Mouse (Mus musculus): ENCODE results near the gene Twf2. TPM values are rescaled to one million over a fixed set of nuclear protein-coding genes. Genes with fewer than 3 reads are reported as not detected.
A peak's percentile ranks its signal among the peaks of the same experiment; 100 is the strongest.
"Not testable (repeated sequence)": the region's sequence is repeated elsewhere in the genome, so short reads cannot be mapped to it uniquely, and the experiment has no call there.

Twf2 gene
- polyA plus RNA-seq, 1 experiment from 2014 or later = 54.8 TPM

DNA sequence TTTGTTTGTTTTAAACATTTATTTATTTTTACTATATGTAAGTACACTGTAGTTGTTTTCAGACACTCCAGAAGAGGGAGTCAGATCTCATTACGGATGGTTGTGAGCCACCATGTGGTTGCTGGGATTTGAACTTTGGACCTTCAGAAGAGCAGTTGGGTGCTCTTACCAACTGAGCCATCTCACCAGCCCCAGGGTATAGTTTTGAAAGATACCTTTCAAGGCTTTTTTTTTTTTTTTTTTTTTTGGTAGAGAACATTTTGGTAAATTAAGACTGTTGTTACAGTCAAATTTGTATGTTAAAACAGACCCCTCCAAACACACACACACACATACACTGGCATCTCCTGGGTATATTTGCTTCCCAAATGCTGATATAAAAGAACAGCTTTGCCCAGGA, 33.9 kb upstream of the Twf2 start:
- ATAC-seq (replicated peaks); H3K36me3 ChIP-seq; H3K27ac ChIP-seq (replicated peaks); H3K4me3 ChIP-seq; H3K9ac ChIP-seq (replicated peaks); H3K9me3 ChIP-seq; H3K4me2 ChIP-seq (replicated peaks); H3K27me3 ChIP-seq: not testable (repeated sequence)
- 71% methylated on average over 1 of the region's 1 CpGs for WGBS
- H3K4me1 ChIP-seq = peaks cover 29% of the 10 kb centered on the region

DNA sequence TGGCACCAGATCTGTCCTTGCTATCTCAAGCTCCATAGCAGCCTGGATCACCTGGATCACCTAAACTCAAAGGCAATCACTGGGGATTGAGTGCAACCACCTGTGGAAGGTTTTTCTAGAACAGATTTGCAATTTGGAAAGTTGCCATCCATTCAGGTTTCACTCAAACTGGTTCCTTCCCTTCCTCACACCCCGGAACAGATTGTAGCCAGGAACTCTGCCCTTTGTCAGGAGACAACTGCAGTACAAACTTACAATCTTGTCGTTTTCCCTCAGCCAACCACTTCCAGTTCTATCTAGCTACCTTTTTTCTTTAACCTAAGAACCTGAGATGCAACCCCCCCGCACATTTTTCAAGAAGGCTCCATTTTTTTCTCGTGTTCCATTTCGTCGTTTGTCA, 33.0 kb upstream of the Twf2 start:
- no peaks in the 10 kb centered on the region for H3K27me3 ChIP-seq
- 0 out of 2 replicates have a peak overlapping the region, but pooled peaks have one; percentile 98 for H3K27ac ChIP-seq (replicated peaks)
- H3K4me1 ChIP-seq = peaks cover 36% of the 10 kb centered on the region
- peak overlapping the region; percentile 94 for H3K4me3 ChIP-seq
- H3K9me3 ChIP-seq = no peaks in the 10 kb centered on the region
- 36% methylated on average over 6 of the region's 6 CpGs for WGBS
- no peak for ATAC-seq (replicated peaks)
- no peaks in the 10 kb centered on the region for H3K36me3 ChIP-seq
- peak overlapping the region; percentile 68 for H3K4me2 ChIP-seq (replicated peaks)
- H3K9ac ChIP-seq (replicated peaks) = peak overlapping the region; percentile 82; the same call in 1 of the 2 replicates

DNA sequence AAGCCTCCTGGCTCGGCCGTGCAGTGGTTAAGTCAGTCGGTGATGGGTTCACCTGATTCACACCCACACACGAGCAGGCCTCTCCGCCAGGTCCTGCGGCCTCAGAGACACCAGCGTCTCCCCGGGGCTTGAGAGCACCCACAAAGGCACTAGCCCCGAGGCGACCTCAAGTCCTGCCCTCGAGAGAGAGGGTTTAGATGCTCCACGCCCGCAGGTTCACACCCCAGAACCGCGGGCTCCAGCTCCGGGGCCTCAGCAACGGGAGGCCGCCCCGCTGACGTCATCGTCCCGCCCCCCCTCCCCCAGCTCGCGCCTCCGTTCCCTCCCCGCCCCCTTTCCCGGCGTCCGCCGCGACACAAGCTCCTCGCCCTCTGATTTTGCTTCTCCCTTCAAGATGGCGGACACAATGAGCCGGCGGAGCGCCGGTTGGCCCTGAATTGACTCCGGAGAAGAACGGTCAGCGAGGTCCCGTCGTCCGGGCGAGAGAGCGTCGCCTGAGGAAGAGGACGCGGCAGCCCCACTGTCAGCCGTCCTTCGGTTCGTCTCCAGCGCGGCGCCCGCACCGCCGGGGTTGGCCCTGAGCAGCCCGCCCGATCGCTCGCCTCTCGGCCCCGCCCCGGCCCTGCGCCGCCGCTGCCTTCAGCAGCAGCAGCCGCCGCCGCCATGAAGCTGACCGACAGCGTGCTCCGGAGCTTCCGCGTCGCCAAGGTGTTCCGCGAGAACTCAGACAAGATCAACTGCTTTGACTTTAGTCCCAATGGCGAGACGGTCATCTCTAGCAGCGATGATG, 32.2 kb upstream of the Twf2 start, which contains the start of gene Wdr82:
TSS of gene Wdr82 (plus strand) at position 373 of the 790 bp plus-strand sequence.
- Histone ChIP-seq H3K9me3 (no peaks in the 10 kb centered on the region), H3K9ac (replicated peaks) (peak within 1 kb of the TSS; percentile 82), H3K27ac (replicated peaks) (peak within 1 kb of the TSS; percentile 98), H3K27me3 (no peaks in the 10 kb centered on the region), H3K4me3 (peak within 1 kb of the TSS; percentile 94), H3K36me3 (no peaks in the 10 kb centered on the region), H3K4me2 (replicated peaks) (peak within 1 kb of the TSS; percentile 82), H3K4me1 (peaks cover 44% of the 10 kb centered on the region)
- peak; percentile 93 for ATAC-seq (replicated peaks)
- under 1% methylated on average over 78 of the region's 81 CpGs for WGBS

DNA sequence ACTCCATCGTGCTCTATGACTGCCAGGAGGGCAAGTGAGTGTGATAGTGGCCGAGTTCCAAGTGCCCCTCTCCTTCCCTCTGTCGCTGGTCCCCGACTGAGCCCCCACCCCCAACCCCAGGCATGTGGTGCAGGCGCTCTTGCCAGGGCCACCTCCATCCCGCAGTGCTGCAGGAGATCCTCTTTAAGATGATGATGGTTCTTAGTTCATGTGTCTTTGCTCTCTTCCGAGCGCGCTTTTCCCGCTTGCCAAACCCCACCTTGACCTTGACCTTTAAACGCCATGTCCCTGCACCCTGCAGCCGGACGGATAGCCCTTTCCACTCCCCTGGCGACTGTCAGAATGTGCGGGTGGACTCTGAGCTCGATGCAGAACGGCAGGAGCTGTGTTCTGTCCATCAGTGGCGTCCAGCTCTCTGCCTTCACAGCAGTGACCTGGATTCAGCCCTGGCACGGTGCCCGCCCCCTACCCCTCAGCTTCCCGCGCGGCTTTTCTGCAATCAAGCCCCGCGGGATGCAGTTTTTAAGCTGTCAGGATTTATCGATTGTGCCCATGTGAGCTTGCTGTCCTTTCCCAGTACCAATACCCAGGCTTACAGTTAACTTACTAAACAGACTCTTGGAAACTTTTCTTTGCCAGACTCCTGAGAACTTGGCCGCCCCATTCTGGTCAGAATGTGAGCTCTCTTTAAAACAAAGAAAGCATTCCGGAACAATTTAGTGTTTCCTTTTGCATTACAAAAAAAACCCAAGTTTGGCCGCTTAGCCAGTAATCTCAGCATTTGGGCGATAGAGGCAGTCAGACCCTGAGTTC, 31.4 kb upstream of the Twf2 start:
- H3K36me3 ChIP-seq = 0 out of 2 replicates have a peak, but pooled peaks cover under 1% of the 10 kb centered on the region
- H3K4me1 ChIP-seq = peaks cover 46% of the 10 kb centered on the region
- no peaks in the 10 kb centered on the region for H3K9me3 ChIP-seq
- peak overlapping the region; percentile 82 for H3K4me2 ChIP-seq (replicated peaks)
- H3K9ac ChIP-seq (replicated peaks) = peak overlapping the region; percentile 82
- peak; percentile 69 for ATAC-seq (replicated peaks)
- H3K27me3 ChIP-seq = no peaks in the 10 kb centered on the region
- peak overlapping the region; percentile 94 for H3K4me3 ChIP-seq
- peak overlapping the region; percentile 98 for H3K27ac ChIP-seq (replicated peaks)
- under 1% methylated on average over 30 of the region's 30 CpGs for WGBS

DNA sequence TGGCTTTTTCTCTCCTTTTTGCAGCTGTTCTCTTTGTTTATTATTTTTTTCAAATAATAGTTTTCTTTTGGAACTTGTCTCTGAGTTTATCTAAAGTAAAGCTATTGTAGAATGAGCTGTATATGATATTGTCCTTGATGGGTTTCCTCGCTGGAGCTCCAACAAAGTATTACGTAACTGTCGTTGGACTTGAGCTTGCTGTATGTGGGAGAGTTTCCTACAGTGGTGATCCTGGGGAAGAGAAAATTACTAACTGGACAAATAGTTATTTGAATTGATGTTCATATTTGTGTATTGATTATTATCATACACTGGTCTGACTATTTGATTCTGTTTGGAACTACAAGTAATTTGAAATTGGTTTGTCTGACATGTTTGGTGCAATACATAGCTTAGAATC, 30.4 kb upstream of the Twf2 start:
- Histone ChIP-seq H3K36me3 (peaks cover 10% of the 10 kb centered on the region), H3K9ac (replicated peaks) (peak overlapping the region; percentile 82; the same call in 1 of the 2 replicates), H3K27ac (replicated peaks) (no peak overlapping the region), H3K27me3 (no peaks in the 10 kb centered on the region), H3K4me3 (peak overlapping the region; percentile 94), H3K9me3 (no peaks in the 10 kb centered on the region), H3K4me2 (replicated peaks) (peak overlapping the region; percentile 82), H3K4me1 (peaks cover 46% of the 10 kb centered on the region)
- 16% methylated on average over 3 of the region's 3 CpGs for WGBS
- ATAC-seq (replicated peaks) = no peak

DNA sequence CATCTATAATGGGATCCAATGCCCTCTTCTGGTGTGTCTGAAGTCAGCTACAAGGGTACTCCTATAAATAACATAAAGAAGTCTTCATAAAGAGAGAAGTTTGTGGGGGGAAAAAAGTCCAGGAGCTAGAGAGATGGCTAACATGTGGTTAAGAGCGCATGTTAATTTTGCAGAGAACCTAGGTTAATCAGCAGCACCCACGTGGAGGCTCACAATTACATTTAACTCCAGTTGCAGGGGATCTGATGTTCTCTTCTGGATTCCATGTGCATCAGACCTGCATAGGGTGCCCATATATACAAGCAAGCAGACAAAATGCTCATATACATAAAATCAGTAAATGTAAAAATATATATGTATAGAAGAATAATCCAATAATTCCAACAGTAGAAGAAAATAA, 29.5 kb upstream of the Twf2 start:
- WGBS = 57% methylated on average over 2 of the region's 2 CpGs
- ATAC-seq (replicated peaks) = no peak
- no peaks in the 10 kb centered on the region for H3K27me3 ChIP-seq

DNA sequence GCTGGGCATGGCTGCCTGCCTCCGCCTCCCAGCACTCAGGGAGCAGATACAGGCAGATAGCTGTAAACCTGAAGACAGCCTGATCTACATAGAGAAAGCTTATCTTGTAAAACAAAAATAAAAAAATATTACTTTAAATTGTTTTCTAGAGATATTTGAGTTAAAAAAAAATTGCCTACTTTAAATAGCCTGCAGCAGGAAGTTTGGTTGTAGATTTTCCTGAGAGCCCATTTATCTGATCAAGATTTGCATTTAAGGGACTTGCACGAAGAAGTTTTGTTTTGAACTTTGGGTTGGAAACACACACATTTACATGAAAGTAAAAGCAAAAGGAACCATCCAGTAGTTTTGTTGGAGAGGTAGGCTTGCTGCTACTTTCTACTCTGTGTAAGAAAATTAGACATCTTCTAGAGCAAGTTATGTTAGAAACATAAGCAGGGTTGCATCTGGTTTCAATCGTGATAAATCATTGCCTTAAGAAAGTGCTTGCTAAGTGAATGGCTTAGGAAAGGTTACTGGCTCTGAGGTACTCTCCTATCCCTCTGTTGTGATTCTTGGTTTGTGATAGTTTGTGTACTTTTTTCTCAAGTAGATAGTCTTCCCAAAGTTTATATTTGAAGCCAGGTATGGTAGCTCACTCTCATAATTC, 27.2 kb upstream of the Twf2 start:
- 84% methylated on average over 3 of the region's 3 CpGs for WGBS
- Histone ChIP-seq H3K4me3 (no peak overlapping the region), H3K4me1 (peaks cover 38% of the 10 kb centered on the region), H3K4me2 (replicated peaks) (no peak overlapping the region), H3K36me3 (peaks cover 40% of the 10 kb centered on the region), H3K9me3 (no peaks in the 10 kb centered on the region), H3K9ac (replicated peaks) (no peak overlapping the region), H3K27ac (replicated peaks) (no peak overlapping the region), H3K27me3 (no peaks in the 10 kb centered on the region)
- ATAC-seq (replicated peaks) = no peak

More for the DNA sequence above, 29.5 kb upstream of the Twf2 start:
- peaks cover 46% of the 10 kb centered on the region for H3K4me1 ChIP-seq
- H3K4me3 ChIP-seq = peak overlapping the region; percentile 94
- H3K9me3 ChIP-seq = no peaks in the 10 kb centered on the region
- H3K4me2 ChIP-seq (replicated peaks) = peak overlapping the region; percentile 82
- H3K9ac ChIP-seq (replicated peaks) = no peak overlapping the region
- H3K36me3 ChIP-seq = peaks cover 18% of the 10 kb centered on the region
- no peak overlapping the region for H3K27ac ChIP-seq (replicated peaks)

DNA sequence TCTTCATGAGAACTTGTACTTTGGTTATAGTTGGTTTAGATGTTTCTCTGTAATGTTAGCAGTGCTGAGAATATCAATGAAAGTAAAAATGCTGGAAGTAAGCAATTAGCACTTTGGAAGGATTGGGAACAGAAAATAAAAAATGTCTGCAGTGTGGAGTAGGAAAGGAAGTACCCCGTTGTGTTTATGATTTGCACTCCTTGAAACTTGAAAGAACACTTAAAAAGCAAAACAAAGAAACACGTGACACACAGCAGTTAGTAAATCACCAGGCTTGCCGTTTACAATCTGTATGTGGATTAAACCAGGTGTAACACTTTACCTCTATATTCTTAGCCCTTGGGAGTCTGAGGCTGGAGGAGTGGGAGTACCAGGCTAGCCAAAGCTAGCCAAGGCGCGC, 26.1 kb upstream of the Twf2 start:
- H3K4me3 ChIP-seq = no peak overlapping the region
- 84% methylated on average over 5 of the region's 5 CpGs for WGBS
- peaks cover 51% of the 10 kb centered on the region for H3K36me3 ChIP-seq
- H3K27me3 ChIP-seq = no peaks in the 10 kb centered on the region
- no peak overlapping the region for H3K4me2 ChIP-seq (replicated peaks)
- H3K27ac ChIP-seq (replicated peaks) = no peak overlapping the region
- H3K9ac ChIP-seq (replicated peaks) = no peak overlapping the region
- no peak for ATAC-seq (replicated peaks)
- peaks cover 38% of the 10 kb centered on the region for H3K4me1 ChIP-seq
- no peaks in the 10 kb centered on the region for H3K9me3 ChIP-seq

DNA sequence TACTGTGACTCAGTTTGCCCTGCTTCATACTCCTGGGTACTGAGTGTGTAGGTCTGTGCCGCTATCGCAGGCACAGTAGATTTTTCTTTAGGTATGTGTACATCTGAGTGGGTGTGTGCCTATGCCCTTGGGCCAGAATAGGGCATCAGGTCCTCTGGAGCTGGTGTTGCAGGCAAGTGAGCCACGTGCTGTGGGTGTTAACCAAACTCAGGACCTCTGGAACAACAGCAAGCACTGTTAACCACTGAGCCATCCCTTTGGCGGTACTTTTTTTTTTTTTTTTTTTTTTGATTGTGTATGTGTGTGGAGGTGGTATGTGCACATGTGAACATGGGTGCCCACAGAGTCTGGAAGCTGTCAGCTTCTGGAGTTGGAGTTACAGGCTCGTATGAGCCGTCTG, 25.1 kb upstream of the Twf2 start:
- ATAC-seq (replicated peaks) = no peak
- no peak overlapping the region for H3K27ac ChIP-seq (replicated peaks)
- no peak overlapping the region for H3K4me2 ChIP-seq (replicated peaks)
- H3K4me1 ChIP-seq = peaks cover 28% of the 10 kb centered on the region
- 92% methylated on average over 6 of the region's 6 CpGs for WGBS
- no peaks in the 10 kb centered on the region for H3K27me3 ChIP-seq
- H3K36me3 ChIP-seq = peaks cover 61% of the 10 kb centered on the region
- H3K9ac ChIP-seq (replicated peaks) = no peak overlapping the region
- no peak overlapping the region for H3K4me3 ChIP-seq
- no peaks in the 10 kb centered on the region for H3K9me3 ChIP-seq

DNA sequence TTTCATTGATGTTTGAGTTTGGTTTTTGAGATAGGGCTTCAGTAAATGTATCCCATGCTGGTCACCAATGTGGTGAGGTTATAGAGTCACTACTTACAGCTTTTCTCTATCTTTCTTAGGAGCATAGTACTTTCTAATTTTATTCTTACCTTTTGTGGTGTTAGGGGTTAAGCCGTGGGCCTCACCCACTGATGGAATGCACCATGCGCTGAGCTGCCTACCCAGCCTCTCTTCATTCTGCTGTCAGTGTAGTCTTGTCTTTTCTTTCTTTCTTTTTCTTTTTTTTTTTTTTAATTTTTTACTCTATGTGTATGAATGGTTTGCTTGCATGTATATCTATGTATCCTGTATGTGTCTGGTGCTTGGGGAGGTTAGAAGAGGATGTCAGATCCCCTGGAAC, 23.5 kb upstream of the Twf2 start:
- Histone ChIP-seq H3K4me3 (no peak overlapping the region), H3K36me3 (peaks cover 78% of the 10 kb centered on the region), H3K9ac (replicated peaks) (no peak overlapping the region), H3K4me2 (replicated peaks) (no peak overlapping the region), H3K27ac (replicated peaks) (no peak overlapping the region), H3K4me1 (peaks cover 13% of the 10 kb centered on the region), H3K9me3 (no peaks in the 10 kb centered on the region), H3K27me3 (no peaks in the 10 kb centered on the region)
- ATAC-seq (replicated peaks) = no peak
- WGBS = 87% methylated on average over 2 of the region's 2 CpGs

DNA sequence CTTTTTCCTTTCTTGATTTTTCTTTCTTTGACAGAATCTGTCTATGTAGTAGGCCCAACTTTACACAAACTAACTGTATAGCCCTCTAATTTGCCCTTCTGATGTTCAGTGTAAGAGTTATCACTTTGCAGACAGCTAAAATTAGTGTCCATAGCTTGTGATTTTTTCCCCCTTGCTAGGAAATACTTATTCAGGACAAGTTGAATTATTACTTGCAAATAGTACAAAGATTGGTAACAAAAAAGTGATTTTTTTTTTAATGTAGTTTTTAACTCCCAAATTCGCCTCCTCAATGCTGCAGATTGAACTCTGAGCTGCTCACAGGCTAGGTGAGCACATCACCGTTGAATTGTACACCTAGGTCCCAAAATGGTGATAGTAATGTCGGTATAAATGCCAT, 22.9 kb upstream of the Twf2 start:
- H3K9ac ChIP-seq (replicated peaks) = no peak overlapping the region
- peaks cover 9% of the 10 kb centered on the region for H3K4me1 ChIP-seq
- WGBS = 95% methylated on average over 3 of the region's 3 CpGs
- H3K36me3 ChIP-seq = peaks cover 83% of the 10 kb centered on the region
- H3K9me3 ChIP-seq = no peaks in the 10 kb centered on the region
- H3K27ac ChIP-seq (replicated peaks) = no peak overlapping the region
- H3K4me3 ChIP-seq = no peak overlapping the region
- H3K27me3 ChIP-seq = no peaks in the 10 kb centered on the region
- H3K4me2 ChIP-seq (replicated peaks) = no peak overlapping the region
- no peak for ATAC-seq (replicated peaks)

DNA sequence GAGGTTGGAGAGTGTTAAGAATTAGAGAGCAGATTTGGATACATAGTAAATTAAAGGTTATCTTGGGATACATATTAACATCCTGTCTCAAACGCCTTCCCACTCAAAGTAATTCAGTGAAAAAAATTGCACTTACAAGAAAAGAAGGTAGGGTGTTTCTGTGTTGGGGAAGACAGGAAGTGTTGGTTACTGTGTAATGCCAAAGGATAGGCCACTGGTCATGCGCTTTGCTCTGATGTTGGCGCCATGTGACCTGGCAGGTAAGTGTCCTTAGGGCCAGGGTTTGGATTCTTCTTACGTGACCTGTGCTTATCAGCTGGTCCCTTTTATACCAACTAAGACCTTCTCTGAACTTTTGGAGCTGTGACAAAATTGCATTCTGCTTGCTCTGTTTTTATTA, 20.8 kb upstream of the Twf2 start:
- H3K36me3 ChIP-seq = peaks cover 97% of the 10 kb centered on the region
- WGBS = 93% methylated on average over 4 of the region's 4 CpGs
- no peak overlapping the region for H3K4me3 ChIP-seq
- no peak overlapping the region for H3K4me2 ChIP-seq (replicated peaks)
- no peak overlapping the region for H3K9ac ChIP-seq (replicated peaks)
- H3K4me1 ChIP-seq = no peaks in the 10 kb centered on the region
- ATAC-seq (replicated peaks) = no peak
- no peak overlapping the region for H3K27ac ChIP-seq (replicated peaks)
- H3K27me3 ChIP-seq = no peaks in the 10 kb centered on the region
- no peaks in the 10 kb centered on the region for H3K9me3 ChIP-seq

Data from forebrain, embryonic 15.5 days (tissue).